Mouse (Mus musculus): ENCODE results near the gene Sh3gl2. TPM values are rescaled to one million over a fixed set of nuclear protein-coding genes. Genes with fewer than 3 reads are reported as not detected.

The Sh3gl2 gene
- polyA plus RNA-seq, 1 experiment from 2014 or later, result 22.4 TPM

DNA sequence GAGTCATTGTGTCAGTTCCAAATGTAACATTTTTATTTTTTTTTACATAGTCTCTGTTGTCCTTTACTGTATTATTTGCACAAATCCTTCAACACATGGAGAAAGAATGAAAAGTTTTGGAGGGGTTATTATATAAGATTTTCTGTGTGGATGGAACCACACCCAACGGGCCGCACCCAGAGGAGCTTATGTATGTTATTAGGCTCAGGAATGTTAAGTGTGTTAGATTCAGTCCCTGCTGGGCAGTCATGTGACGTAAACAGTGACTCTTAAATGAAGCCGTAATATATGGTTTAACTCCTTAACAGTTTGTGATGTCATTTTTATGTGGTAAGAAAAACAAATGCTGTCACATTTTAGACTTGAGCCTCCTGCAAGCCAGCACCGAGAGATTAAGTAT lies 302.6 kb downstream of the Sh3gl2 start:
- Histone ChIP-seq H3K4me2 (replicated peaks) (no peak overlapping the region), H3K4me1 (no peaks in the 10 kb centered on the region), H3K36me3 (no peaks in the 10 kb centered on the region), H3K9me3 (replicated peaks) (no peaks in the 10 kb centered on the region), H3K27me3 (peaks cover 8% of the 10 kb centered on the region; the same call in 1 of the 2 replicates), H3K9ac (no peak overlapping the region), H3K27ac (no peak overlapping the region), H3K4me3 (no peak overlapping the region)
- WGBS, result 80% methylated on average over 5 of the region's 5 CpGs
- no peak for ATAC-seq (ENCODE audit: low FRiP score)

DNA sequence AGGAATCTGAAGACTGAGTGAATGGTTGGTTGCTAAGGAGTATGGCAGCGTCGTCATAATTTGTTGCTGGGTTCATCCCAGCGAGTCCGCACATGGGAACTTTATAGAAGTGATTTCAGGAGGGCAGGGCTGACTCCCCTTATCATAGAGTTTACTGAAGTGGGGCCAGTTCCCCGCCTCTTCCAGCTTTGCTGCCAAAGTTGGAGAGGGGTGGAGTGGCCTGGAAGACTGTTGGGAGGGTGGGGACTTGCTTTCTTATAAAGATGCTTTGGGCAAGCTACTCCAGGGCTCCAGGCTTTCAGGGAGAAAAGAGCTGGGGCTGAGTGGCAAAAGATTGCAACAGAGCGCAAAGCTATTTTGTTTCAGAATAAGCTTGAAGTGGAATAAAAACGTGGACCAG lies 308.4 kb downstream of the Sh3gl2 start:
- no peaks in the 10 kb centered on the region for H3K36me3 ChIP-seq
- peaks cover 11% of the 10 kb centered on the region; the same call in 1 of the 2 replicates for H3K4me1 ChIP-seq
- H3K4me2 ChIP-seq (replicated peaks), result peak overlapping the region; percentile 95
- 46% methylated on average over 7 of the region's 7 CpGs for WGBS
- H3K27ac ChIP-seq, result no peak overlapping the region
- H3K4me3 ChIP-seq, result no peak overlapping the region
- no peak overlapping the region for H3K9ac ChIP-seq
- peaks cover 28% of the 10 kb centered on the region for H3K27me3 ChIP-seq
- H3K9me3 ChIP-seq (replicated peaks), result no peaks in the 10 kb centered on the region
- ATAC-seq (ENCODE audit: low FRiP score), result no peak

DNA sequence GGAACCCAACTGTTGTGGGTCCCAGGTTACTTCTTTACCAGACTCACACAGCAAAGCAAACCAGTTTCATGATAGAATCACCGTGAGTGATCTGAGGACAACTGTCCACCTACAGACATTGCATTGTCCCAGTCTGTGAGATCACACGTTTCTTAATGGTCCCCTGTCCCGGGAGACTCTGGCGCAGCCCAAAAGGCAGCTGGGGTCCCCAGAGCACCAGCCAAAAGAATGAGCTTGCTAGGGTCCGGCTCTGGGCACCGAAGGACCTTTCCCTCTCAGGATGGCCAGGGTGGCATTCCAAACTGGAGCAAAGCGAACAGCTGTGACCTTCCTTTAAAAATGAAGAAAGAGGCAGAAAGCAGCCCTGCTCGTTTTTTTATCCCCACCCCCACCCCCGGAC lies 308.9 kb downstream of the Sh3gl2 start, which contains the start of gene Adamtsl1:
Gene Adamtsl1, plus strand, starts transcription at position 381 of the 400 bp plus-strand sequence.
- peak; percentile 55 for ATAC-seq (ENCODE audit: low FRiP score)
- no peaks in the 10 kb centered on the region for H3K9me3 ChIP-seq (replicated peaks)
- 3% methylated on average over 9 of the region's 9 CpGs for WGBS
- peak within 1 kb of the TSS; percentile 70 for H3K9ac ChIP-seq
- H3K4me3 ChIP-seq, result peak within 1 kb of the TSS; percentile 61
- H3K4me2 ChIP-seq (replicated peaks), result peak within 1 kb of the TSS; percentile 95
- H3K4me1 ChIP-seq, result peaks cover 11% of the 10 kb centered on the region; the same call in 1 of the 2 replicates
- H3K36me3 ChIP-seq, result no peaks in the 10 kb centered on the region
- H3K27ac ChIP-seq, result no peak within 1 kb of the TSS
- peaks cover 28% of the 10 kb centered on the region for H3K27me3 ChIP-seq

DNA sequence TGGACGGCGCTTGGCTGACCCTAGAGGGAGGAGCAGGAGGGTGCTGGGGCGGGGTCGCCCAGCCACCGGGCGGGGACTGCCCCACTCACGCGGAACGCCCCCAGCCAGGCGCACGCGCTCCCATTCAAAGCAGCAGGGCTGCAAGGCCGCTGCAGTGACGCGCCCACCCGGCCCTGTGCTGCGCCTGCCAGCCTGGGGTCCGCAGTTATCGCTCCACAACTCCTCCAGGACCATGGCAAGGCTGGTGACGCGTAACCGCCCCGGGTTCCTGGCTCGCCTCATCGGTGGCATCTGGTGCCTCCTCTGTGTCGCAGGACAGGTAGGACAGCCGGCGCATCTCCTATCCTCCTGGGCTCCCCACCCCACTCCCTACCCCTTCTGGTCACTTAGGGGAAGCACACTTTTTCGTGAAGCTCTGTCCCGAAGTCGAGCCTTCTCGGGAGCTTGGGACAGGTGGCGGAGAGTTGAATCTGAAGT lies 309.3 kb downstream of the Sh3gl2 start:
- Histone ChIP-seq H3K9ac (peak overlapping the region; percentile 70), H3K4me3 (peak overlapping the region; percentile 61), H3K36me3 (no peaks in the 10 kb centered on the region), H3K27me3 (peaks cover 28% of the 10 kb centered on the region), H3K4me1 (peaks cover 11% of the 10 kb centered on the region; the same call in 1 of the 2 replicates), H3K27ac (no peak overlapping the region), H3K4me2 (replicated peaks) (peak overlapping the region; percentile 95), H3K9me3 (replicated peaks) (no peaks in the 10 kb centered on the region)
- WGBS, result under 1% methylated on average over 33 of the region's 33 CpGs
- ATAC-seq (ENCODE audit: low FRiP score), result peak; percentile 93

DNA sequence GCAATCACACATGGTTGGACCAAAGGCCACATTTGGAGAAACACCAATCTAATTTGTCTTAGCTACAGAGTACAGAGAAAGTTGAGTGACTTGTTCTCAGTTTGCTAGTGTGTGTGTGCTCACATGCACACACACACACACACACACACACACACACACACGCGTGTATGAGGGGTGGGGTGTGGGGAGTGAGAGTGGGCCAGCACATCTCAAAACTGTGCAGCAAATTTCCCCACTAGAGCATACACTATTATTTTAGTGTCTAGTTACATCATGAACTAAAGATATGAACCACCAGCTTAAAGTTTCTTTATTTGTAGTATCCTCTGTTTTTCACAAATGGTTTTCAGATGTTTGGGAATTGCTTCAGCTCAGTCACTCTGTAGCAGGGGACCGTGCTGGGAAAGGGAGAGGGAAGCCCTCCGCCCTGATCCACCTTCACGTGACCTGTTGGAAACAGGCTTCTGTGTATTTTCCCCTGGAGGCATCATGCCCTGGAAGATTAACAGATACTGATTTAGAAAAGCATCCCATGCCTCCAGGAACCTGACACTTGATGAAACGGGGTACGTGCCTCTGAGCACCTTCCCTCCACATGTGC lies 322.1 kb downstream of the Sh3gl2 start:
- ATAC-seq (ENCODE audit: low FRiP score), result no peak

DNA sequence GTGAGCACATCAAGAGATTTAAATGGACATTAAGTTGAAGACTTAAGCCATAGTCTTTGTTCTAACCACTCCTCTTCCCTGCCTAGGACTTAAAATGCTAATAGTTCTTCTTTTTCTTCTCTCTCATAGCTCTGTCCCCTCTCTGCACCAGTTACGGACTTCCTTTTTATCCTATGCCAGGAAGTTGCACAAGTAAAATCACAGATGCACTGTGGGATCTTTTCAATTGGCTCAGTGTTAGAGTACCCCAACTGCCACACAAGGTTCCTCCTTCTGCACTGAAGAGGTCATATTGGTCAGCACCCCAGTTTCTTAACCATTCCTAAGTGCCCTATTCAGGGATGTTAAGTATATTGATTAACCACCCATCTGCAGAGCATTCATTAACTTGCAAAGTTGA lies 324.9 kb downstream of the Sh3gl2 start:
- Histone ChIP-seq H3K27me3 (no peaks in the 10 kb centered on the region), H3K4me1 (no peaks in the 10 kb centered on the region), H3K4me3 (no peak overlapping the region), H3K36me3 (no peaks in the 10 kb centered on the region), H3K27ac (no peak overlapping the region), H3K9me3 (replicated peaks) (no peaks in the 10 kb centered on the region), H3K9ac (no peak overlapping the region), H3K4me2 (replicated peaks) (no peak overlapping the region)
- no peak for ATAC-seq (ENCODE audit: low FRiP score)
- WGBS, result 86% methylated on average over 1 of the region's 1 CpGs

More for the DNA sequence above, 322.1 kb downstream of the Sh3gl2 start:
- Histone ChIP-seq H3K36me3 (no peaks in the 10 kb centered on the region), H3K27ac (no peak overlapping the region), H3K4me2 (replicated peaks) (no peak overlapping the region), H3K4me1 (no peaks in the 10 kb centered on the region), H3K9me3 (replicated peaks) (no peaks in the 10 kb centered on the region), H3K27me3 (no peaks in the 10 kb centered on the region), H3K4me3 (no peak overlapping the region), H3K9ac (no peak overlapping the region)
- 69% methylated on average over 7 of the region's 7 CpGs for WGBS

DNA sequence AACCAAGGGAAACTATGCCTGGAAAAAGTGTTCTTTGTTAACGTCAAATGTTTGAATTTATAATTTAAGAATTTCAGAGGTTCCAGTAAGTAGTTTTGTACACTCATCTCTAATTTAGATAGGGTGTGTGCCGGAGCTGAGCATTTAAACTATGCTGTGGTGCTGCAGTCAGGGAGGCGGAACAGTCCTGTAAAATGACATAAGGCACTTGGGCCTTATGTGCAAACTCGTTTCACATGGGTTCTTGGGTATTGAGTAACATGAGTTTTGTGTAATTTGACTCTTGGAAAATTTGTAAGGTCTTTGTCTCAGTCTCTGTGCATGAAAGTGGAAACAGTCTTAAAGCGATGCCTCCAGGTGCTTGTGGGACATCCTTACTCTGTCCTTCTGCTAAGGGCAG lies 334.8 kb downstream of the Sh3gl2 start:
- Histone ChIP-seq H3K4me3 (no peak overlapping the region), H3K27ac (no peak overlapping the region)
- 76% methylated on average over 5 of the region's 5 CpGs for WGBS

DNA sequence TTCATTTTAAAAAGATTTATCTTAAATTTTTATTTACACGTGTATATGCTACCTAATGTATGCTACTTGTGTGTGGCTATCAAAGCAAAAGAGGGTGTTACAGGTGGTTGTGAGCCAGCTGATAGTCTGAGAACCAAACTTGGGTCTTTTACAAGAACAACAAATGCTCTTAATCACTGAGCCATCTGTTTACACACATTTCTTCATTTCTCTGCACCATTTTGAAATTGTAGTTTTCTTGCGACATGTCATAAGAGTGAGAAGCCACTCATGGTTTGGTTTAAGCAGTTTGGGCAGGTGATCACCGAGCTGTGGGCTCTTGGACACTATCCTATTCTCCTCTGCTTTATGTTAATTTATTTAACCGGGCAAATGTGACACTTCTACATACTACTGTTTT lies 338.3 kb downstream of the Sh3gl2 start:
- 87% methylated on average over 4 of the region's 4 CpGs for WGBS
- Histone ChIP-seq H3K9me3 (replicated peaks) (no peaks in the 10 kb centered on the region), H3K27me3 (no peaks in the 10 kb centered on the region), H3K27ac (no peak overlapping the region), H3K4me1 (no peaks in the 10 kb centered on the region), H3K9ac (no peak overlapping the region), H3K4me2 (replicated peaks) (no peak overlapping the region), H3K36me3 (no peaks in the 10 kb centered on the region), H3K4me3 (no peak overlapping the region)
- no peak for ATAC-seq (ENCODE audit: low FRiP score)

More for the DNA sequence above, 334.8 kb downstream of the Sh3gl2 start:
- Histone ChIP-seq H3K36me3 (no peaks in the 10 kb centered on the region), H3K4me2 (replicated peaks) (no peak overlapping the region), H3K9ac (no peak overlapping the region), H3K9me3 (replicated peaks) (no peaks in the 10 kb centered on the region), H3K27me3 (no peaks in the 10 kb centered on the region), H3K4me1 (no peaks in the 10 kb centered on the region)
- ATAC-seq (ENCODE audit: low FRiP score), result no peak

DNA sequence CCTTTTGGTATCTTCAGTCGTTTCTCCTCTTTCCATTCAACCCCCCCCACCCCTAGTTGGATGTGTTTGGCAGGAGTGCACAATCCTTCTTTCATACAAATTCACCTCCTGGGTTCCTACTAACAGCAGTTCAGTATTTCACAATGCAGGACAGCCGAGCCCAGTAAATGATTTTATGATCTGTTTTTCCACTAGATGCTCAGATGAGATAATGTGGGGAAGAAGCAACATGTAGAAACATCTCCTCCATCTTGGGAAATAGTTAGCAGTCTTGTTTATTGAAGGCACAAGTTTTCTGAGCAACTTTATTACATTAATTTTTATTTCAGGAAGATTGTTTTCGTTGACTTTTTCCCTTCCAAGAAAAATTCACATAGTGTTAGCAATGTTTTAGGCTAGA lies 349.8 kb downstream of the Sh3gl2 start:
- 77% methylated on average over 3 of the region's 3 CpGs for WGBS
- Histone ChIP-seq H3K27ac (no peak overlapping the region), H3K4me1 (no peaks in the 10 kb centered on the region), H3K27me3 (no peaks in the 10 kb centered on the region), H3K9me3 (replicated peaks) (no peaks in the 10 kb centered on the region), H3K4me3 (no peak overlapping the region), H3K4me2 (replicated peaks) (no peak overlapping the region), H3K9ac (no peak overlapping the region), H3K36me3 (no peaks in the 10 kb centered on the region)
- ATAC-seq (ENCODE audit: low FRiP score), result no peak

DNA sequence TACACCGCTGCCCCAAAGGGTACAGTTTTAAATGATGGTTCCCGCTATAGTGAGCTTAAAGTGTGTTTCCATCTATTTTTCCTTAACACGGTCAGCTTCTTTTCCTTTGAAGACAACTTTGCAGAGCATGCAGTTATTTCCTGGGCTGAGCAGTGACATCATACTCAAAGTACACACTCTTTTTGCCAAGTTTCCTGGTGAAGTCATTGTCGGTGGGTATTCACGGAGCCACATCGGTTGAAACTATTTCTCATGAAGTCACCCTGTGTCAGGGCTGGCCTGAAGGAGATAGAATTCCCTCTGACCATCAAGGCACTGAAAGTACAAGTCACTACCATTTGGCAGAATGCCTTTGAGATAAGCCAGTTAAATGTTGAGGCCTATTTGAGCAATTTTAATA lies 354.8 kb downstream of the Sh3gl2 start:
- Histone ChIP-seq H3K9me3 (replicated peaks) (no peaks in the 10 kb centered on the region), H3K36me3 (no peaks in the 10 kb centered on the region), H3K4me3 (no peak overlapping the region), H3K27me3 (no peaks in the 10 kb centered on the region), H3K9ac (no peak overlapping the region), H3K4me2 (replicated peaks) (no peak overlapping the region), H3K27ac (no peak overlapping the region), H3K4me1 (no peaks in the 10 kb centered on the region)
- no peak for ATAC-seq (ENCODE audit: low FRiP score)
- 91% methylated on average over 6 of the region's 6 CpGs for WGBS

DNA sequence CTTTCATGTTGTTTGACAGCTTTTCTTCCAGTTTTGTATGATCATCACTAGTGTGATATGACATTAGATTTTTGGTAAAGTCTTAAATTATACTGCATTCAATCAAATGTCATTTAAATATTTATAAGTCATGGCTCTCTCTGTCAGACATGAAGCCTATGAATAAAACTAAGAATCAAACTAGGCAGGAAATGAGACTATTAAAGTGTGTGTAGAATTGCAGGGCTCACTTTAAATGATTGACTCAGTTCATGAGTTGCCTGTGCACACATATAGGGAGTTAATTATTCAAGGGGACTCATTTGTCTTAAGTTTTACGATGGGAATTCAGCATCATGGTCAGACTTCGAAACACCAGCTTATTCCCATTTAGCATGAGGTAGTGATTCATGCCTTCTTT lies 380.5 kb downstream of the Sh3gl2 start:
- Histone ChIP-seq H3K9ac (no peak overlapping the region), H3K36me3 (no peaks in the 10 kb centered on the region), H3K27ac (no peak overlapping the region), H3K27me3 (no peaks in the 10 kb centered on the region), H3K4me1 (no peaks in the 10 kb centered on the region), H3K4me2 (replicated peaks) (no peak overlapping the region), H3K4me3 (no peak overlapping the region), H3K9me3 (replicated peaks) (no peaks in the 10 kb centered on the region)
- no peak for ATAC-seq (ENCODE audit: low FRiP score)
- WGBS, result 95% methylated on average over 2 of the region's 2 CpGs

DNA sequence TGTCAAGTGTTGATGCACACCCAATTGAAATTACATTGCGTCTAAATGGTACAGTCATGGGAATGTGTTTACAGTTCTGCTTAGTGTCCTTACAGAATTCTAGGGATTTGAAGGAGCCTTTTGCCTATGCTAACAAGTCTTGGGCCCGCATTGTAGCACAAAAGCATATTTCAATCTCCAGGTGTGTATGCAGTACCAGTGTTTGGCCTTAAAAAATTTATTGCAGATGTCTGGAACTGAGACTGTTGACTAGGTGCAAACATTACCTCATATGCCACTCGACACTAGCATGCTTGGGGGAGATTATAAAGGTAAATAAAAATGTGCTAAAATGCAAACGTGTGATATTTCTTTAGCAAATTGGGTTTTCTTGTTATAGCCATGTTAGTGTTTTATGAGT lies 384.0 kb downstream of the Sh3gl2 start:
- Histone ChIP-seq H3K4me3 (no peak overlapping the region), H3K27ac (no peak overlapping the region), H3K9ac (no peak overlapping the region), H3K27me3 (no peaks in the 10 kb centered on the region), H3K9me3 (replicated peaks) (no peaks in the 10 kb centered on the region), H3K4me2 (replicated peaks) (no peak overlapping the region), H3K4me1 (no peaks in the 10 kb centered on the region), H3K36me3 (no peaks in the 10 kb centered on the region)
- WGBS, result 86% methylated on average over 4 of the region's 4 CpGs
- ATAC-seq (ENCODE audit: low FRiP score), result no peak

DNA sequence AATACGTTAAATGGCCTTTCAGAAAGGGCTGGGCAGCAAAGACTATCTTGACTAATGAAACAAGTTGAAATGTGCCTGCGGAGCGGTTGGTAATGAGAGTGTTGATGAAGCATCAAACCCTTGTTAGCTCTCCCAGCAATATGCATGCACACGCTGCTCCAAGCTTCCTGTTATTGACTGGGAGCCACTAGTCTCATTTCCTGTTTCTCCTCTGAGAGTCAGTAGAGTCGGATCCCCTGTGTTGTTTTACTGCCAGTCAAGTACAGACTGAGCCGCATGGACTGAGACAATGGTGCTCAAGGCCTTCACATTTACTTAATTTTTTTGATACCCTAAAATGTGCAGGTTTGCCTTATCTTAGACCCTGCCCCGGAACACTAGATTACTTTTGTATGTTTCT lies 386.1 kb downstream of the Sh3gl2 start:
- Histone ChIP-seq H3K4me1 (no peaks in the 10 kb centered on the region), H3K9ac (no peak overlapping the region), H3K27me3 (no peaks in the 10 kb centered on the region), H3K36me3 (no peaks in the 10 kb centered on the region), H3K4me2 (replicated peaks) (no peak overlapping the region), H3K4me3 (no peak overlapping the region), H3K9me3 (replicated peaks) (no peaks in the 10 kb centered on the region), H3K27ac (no peak overlapping the region)
- WGBS, result 71% methylated on average over 7 of the region's 7 CpGs
- ATAC-seq (ENCODE audit: low FRiP score), result no peak
